Mouse (Mus musculus) spleen, adult 2 months (tissue): ENCODE results near the gene Abcc10.

Source experiments
- CTCF ChIP-seq: fragments of 200-500 bp; IDR thresholded peaks from 2 replicates; pipeline ENCODE4 v1.5.1; 2011; ENCODE audit warnings: mild to moderate bottlenecking, inconsistent platforms; ENCODE audit not compliant: insufficient read depth, insufficient read length, insufficient replicate concordance; ENCODE audit errors: extremely low read depth
- POLR2A ChIP-seq: fragments of 200-500 bp; IDR thresholded peaks from 2 replicates; pipeline ENCODE4 v1.6.1; 2011; ENCODE audit warnings: low read depth, low read length, inconsistent platforms

GRCm38 (mm10) chr17:46269771-46270534 lies 58.2 kb downstream of the Abcc10 start:
- TF ChIP-seq POLR2A = no peak
- TF ChIP-seq CTCF = no peak
